Mouse (Mus musculus): ENCODE data around the gene Bfsp2.

The Bfsp2 gene

DNA sequence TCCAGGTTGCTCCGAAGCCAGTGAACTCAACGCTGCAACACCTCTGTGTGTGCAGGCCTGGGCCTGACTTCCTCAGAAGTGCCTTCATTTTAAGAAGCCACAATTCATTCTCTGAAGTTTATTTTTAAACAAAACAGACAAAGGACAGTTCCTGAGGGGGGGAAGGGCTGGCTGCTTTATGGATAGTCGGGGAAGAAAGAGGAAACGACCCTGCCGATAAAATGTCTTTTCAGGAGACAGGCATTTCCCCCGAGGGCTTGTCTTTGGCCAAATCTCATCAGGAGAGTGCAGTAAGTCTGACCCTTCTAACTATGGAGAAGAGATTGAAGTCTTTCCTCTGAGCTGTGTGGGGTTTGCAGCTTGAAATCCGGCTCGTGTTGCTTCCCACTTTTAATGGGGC, 5.4 kb upstream of the Bfsp2 start:
- DNase-seq (ENCODE audit: low spot score in 2 of 2): no peak

DNA sequence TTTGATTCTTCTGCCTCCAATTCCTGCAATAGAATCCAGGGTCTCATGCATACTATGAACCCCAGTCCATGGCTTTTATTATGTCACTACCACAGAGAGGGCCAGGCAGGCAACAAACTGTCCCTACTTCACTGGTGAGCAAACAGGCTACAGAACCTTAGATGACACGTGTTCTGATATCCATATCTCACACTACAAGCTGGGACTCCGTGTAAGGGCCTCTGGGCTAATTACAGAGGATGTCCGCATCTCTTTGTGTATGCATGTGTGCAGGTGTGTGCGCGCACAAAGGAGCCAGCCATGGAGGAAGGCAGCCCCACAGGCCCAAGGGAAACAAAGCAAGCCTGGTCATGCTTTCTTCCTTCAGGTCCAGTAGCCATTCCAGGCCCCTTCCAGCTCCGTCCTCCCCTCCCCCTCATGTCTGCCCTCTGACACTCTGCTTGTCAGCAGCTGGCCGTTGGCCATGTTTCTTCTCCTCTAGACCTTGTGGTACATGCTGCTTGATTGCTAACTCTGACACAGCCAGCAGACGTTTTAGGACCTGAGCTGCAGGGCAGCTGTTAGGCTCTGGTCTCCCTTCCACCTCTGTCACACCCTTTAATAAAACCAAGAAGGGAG, 492 bp upstream of the Bfsp2 start:
- DNase-seq (ENCODE audit: low spot score in 2 of 2): no peak

DNA sequence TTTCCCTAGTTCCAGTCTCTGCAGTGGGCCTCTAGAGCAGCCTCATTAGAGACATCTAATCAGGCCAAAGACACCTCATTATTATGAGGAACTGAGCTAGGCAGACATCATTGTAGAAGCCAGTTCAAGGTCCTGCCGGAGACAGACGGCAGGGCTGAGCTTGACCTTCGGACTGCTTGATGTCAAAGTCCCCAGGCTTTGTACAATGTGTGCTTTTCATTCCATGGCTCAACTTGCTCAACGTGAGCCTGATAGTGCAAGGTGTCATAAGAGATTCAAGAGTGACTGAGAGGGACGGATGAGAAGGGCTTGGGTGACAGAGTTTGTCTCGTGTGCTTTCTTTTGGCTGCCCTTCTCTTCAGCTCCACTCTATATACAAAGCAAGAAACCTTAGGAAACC, 4.8 kb downstream of the Bfsp2 start:
- DNase-seq (ENCODE audit: low spot score in 2 of 2): no peak

DNA sequence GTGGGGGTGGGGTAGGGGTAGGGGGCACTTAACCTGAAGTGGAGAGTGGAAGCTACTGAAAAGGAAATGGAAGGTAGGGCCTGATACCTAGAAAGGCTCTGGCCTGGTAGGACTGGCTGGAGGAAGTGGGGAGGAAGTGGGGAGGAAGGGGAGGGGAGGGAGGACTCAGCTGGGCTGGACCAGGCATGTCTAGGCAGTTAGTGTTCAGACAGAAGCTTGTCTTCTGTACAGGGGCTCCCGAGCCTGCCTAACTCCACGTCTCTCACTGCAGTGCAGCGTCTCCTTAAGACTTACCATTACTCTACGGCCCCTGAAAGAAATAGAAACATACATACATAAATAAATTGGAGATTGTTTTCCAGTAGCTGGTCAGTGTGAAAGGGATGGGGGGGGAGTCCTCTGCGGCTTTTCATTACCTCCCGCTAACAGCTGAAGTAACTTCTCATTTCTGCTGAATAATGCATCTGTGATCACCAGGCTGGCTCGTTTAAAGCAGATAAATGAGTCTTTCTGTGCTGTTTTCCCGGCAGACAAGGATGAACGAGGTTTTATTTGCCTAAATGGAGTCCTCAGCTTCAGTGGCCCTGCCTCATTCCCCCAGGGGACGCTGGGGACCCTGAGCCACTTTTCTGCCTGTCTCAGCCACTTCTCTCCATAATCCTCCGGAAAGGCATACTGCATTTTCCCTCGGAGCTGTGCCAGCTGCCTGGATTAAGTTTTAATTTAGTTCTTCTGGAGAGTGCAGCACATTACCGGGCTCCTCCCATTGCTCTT, 6.1 kb downstream of the Bfsp2 start:
- peak; percentile 36 to 39 for DNase-seq (ENCODE audit: low spot score in 2 of 2)

DNA sequence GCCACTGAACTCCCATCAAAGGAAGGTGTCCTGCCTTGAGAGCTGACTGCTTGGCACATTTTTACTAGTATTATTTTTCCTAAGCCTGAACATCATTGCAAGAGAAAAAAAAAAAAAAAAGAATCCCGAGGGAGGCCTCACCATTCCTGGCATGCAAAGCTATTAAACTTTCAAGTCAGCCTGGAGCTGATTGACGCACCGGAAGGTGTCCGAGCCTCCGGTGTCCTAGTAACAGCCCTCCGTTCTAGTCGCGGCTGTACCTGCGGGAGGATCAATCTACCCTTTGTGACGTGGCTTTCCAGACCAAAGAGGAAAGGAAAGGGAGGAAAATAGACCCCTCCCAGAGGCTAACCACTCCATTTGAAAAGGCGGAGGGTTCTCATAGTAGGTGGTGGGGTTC, 8.4 kb downstream of the Bfsp2 start:
- no peak for DNase-seq (ENCODE audit: low spot score in 2 of 2)

DNA sequence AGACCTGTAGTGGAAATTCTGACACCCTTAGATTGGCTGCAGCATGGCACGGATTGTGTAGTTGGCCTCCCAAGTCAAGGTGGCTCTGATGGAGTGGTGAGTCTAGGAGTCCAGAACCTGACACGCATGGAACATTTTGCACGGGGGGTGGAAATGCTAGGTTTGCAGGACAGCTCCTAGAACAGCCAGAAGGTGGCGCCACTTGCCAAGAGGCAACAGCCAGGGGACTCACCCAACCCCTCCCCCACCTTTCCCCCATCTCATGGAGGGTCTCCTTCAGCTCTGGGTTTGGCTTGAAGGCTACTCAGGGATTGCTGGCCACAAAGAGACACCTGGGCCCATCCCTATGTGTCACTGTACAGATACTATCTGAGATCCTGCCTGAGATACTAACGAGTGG, 10.7 kb downstream of the Bfsp2 start:
- peak in 1 of 2 experiments; percentile 20 for DNase-seq (ENCODE audit: low spot score in 2 of 2)

DNA sequence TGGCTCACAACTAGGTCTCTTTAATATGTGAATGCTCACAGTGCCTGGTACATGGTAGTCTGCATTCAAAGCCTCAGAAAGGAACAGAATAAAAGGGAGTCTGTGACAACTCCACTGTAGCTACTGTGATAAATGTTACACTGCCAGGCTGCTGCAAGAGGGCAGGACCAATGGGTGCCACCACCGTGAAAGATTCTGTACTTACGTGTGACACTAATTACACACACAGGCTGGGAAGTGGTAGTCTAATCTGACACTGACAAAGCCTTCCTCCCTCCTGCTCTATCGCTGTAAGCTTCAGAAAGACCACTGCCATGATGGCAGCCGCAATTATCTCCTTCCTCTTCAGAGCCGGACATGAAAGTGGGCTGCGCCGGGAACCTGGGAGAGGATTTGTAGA, 11.3 kb downstream of the Bfsp2 start:
- DNase-seq (ENCODE audit: low spot score in 2 of 2): no peak

DNA sequence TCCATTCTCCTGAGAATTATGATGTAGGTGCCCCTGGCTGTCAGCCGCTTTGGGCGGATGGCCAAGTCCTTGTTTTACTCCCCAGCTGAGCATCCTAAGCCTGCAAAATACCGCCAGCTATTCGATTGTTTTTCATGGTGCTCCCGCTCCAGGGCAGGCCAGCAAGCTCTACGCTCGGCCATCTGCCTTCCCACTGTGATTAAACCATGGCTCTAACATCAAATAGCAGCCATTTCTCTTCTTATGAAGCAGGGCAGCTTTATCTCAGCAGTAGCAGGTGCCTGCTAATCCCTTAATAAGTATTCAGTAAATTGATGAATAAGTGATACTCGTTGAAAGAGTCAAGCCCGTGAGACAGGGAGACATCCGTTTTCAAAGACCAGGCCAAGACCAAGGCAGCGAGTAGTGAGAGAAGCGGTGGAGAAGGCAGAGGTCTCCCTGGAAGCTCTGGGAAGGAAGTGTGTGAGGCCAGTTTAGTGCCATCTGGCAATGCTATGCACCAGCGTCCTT, 14.5 kb downstream of the Bfsp2 start:
- DNase-seq (ENCODE audit: low spot score in 2 of 2): peak in 1 of 2 experiments; percentile 15

DNA sequence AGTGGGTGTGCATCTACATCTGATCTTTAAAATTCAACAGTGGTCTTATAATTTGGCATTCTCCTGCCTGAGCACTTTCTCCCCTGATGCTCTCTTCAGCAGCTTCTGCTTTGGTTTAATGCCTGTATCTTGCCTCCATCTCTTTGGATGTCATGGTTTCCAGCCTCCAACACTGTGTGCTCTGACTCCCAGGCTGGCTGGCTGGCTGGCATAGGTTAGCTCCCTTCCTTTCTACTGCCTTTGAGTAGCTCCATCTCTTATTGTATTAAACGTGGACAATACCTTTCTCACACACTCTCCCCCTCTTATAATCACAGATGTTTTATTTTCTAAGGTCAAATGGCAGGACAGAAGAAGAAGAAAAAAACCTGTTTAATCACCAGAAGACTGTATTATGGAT, 14.9 kb downstream of the Bfsp2 start:
- DNase-seq (ENCODE audit: low spot score in 2 of 2): no peak

DNA sequence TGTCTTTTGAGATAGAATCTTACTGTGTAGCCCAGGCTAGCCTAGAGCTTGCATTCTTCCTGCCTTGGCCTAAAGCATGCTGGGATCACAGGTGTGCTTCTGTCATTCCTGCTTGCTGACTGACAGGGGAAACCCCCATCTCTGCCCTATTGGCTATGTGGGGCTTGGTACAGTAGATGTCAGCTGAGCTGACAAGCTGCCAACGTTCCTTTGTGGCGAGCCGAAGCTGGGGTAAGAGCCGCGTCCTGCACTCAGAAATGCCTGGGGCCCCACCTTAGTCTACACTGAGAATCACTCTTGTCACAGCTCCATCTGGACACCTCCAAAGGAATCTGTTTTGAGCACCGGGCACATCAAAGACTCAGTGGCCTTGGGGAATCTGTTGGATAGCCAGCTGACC, 16.4 kb downstream of the Bfsp2 start:
- DNase-seq (ENCODE audit: low spot score in 2 of 2): no peak

DNA sequence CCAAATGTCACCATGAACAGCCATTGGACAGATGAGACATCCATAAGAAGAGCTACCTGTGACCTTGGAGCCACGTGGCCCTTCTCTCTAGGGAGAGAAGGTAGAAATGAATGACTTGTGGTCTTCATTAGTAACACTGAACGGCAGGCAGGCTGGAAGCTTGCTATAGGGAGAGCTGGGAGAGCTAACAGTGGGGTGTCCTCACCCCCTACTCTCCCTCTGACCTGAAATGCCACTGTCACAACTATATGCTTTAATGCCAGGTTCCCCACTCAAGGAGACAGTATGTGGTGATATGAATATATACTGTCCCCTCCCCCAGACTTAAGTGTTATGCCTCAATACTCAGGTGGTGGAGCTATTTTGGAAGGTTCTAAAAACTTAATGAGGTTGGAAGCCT, 20.4 kb downstream of the Bfsp2 start:
- no peak for DNase-seq (ENCODE audit: low spot score in 2 of 2)

DNA sequence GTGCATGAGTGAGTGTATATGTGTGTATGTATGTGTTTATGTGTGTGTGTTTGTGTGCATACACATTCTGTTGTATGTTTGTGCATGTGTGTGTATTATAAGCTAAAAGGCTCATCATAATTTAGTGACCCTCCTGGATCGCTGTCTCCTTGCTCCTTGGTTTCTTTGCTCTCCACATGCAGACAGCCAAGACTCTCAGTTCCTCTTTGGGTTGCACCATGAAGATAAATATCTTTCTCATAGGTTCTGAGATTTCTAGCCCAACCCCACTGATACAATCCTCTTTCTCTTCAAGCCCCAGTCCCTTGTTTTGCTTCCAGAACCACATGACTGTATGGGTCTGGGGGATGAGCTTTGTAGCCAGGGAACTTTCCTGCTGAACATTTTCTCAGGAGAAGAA, 20.9 kb downstream of the Bfsp2 start:
- no peak for DNase-seq (ENCODE audit: low spot score in 2 of 2)

DNA sequence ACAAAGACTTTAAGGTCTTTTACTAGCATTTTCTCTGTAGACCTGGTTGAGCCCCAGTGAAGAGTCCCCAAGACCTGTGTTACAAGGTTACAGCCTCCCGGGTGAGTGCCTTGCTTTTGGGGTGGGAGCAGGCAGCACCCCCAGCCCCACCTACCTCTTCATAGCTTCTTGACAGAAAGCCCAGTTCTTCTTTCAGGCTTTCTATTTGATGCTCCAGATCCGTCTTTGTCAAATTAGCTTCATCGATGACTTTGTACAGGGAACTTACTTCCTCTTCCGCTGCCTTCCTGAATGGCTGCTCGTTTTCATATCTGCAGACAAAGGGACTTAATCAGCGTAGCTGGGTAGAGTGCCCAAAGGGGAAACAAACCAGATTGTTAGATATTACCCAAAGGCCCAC, 30.6 kb downstream of the Bfsp2 start:
- DNase-seq (ENCODE audit: low spot score in 2 of 2): no peak

DNA sequence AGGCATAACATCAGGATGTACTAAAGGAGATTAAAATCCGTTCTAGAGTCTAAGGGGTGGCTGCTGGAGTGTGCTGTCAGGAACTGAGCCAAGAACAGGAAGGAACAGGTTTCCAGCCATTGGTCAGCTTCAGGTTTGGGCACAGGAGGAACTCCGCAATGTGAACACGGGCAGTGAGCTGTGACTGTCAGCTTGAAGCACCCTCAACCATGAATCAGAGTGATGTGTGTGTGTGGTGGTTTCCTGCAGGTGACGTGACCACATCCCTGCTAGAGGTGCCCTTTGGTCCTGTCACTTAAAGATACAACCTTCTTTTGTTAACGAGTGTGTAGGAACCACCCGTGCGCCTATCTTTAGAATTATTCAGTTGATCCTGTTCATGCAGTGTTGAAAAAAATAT, 31.1 kb downstream of the Bfsp2 start:
- DNase-seq (ENCODE audit: low spot score in 2 of 2): no peak

DNA sequence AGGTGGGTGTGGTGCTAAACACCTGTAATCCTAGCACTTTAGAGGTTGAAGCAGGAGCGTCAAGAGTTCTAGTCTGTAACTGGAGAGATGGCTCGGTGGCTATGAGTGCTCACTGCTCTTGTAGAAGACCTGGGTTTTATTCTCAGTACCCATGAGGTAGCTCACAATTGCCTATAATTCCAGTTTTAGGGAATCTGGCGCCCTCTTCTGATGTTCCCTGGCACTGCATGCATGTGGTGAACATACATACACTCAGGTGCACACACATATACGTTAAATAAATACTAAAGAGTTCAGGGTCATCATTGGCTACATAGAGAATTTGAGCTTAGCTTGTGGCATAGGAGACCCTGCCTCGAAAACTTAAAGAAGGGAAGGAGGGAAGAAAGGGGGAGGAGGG, 35.6 kb downstream of the Bfsp2 start:
- DNase-seq (ENCODE audit: low spot score in 2 of 2): no peak

DNA sequence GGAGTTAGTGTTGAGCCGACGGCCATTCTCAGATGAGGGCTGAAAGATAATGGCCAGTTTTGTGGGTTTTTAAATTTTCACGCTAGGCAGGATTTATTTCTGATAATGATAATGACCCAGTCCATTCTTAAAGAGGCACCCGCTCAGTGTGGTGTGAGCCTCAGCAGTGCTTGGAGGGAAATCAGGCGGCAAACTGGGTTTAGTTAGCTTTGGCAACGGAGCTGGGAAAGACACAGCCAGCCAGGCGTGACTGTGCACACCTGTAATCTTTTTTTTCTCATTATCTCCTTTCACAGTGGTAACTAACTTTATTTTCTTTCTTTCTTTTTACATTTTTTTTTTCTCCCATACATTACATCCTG, 36.4 kb downstream of the Bfsp2 start:
- DNase-seq (ENCODE audit: low spot score in 2 of 2): no peak

DNA sequence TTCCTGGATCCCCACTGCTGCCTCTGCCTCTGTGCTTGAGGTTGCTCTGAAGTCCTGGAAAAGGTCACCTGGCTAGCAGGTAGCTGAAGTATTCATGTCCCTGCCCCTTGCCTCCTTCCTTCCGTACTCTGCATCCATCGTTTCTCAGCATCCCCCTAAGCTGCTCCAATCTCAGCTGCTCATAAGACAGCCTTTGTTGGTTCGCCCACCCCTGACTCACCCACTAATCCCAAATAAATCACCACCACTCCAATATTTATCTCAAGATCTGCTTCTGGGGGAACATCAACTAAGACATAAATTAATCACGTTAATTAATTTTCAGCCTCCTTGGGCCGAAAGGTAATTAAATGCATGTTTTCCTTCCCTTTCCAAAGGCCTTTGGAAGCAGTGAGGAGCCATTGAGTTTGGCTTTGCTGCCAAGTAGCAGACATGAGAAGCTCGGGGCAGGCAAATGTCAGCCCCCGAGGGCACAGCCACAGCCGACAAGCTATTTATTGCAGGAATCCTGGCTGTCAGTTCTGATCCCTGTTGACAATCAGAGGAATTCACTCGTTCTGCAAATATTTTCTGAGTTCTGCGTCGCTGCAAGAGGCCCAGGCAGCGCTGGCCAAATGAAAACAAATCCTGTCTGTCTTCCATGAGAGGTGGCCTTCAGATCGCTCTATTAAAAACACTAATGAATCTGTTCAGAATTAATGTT, 36.9 kb downstream of the Bfsp2 start:
- no peak for DNase-seq (ENCODE audit: low spot score in 2 of 2)

DNA sequence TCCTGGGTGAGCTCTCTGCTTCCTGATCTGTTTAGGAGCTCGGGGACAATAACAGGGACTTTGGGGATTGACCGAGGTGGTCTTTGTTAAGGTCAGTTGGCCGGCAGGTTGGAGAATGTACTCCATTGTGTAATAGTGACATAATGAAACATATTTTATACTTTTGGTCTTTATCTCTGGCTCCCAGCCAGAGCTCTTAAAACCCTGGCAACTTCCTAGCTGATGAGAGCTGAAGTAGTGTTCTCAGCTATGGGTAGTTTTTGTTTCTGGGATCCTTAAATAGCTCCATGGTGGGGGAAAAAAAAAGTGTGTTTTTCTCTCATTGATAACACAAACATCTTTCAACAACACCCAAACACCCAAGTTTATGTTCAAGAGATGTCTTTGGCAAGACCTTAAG, 39.6 kb downstream of the Bfsp2 start:
- no peak for DNase-seq (ENCODE audit: low spot score in 2 of 2)

DNA sequence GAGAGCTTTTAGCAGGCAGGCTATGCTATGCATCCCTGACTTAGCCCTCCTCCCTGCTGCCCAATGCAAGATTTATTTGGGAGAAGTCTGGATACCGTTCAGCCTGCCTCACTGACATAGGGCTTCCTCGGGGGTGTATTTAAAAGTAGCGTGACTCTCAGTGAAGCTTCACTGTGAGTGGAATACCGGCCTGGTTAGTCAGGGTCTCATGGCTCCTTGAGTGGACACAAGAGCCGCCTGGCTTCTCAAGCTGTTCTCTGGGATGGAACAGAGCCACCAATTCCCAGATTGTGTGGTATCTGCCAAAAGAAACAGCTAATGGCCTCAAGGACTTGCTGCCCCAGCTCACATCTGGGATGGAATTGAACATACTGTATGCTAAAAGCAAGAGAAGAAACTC, 43.1 kb downstream of the Bfsp2 start:
- DNase-seq (ENCODE audit: low spot score in 2 of 2): no peak

DNA sequence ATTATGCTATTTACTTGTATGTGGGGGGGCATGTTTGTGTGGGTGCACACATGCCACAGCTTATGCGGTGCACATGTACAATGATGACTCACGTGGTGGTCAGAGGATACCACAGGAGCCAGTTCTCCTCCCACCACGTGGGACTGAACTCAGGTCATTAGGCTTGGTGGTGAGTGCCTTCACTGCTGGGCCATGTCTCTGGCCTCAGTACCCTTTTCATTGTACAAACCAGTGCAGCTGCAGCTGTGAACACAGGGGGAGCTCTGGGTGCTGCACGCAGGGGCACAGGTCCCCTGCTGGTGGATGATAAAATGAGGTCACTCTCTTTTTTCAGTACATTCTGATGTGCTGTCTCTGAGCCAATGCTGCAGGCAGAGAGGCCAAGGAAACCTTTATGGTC, 46.1 kb downstream of the Bfsp2 start:
- DNase-seq (ENCODE audit: low spot score in 2 of 2): no peak

DNA sequence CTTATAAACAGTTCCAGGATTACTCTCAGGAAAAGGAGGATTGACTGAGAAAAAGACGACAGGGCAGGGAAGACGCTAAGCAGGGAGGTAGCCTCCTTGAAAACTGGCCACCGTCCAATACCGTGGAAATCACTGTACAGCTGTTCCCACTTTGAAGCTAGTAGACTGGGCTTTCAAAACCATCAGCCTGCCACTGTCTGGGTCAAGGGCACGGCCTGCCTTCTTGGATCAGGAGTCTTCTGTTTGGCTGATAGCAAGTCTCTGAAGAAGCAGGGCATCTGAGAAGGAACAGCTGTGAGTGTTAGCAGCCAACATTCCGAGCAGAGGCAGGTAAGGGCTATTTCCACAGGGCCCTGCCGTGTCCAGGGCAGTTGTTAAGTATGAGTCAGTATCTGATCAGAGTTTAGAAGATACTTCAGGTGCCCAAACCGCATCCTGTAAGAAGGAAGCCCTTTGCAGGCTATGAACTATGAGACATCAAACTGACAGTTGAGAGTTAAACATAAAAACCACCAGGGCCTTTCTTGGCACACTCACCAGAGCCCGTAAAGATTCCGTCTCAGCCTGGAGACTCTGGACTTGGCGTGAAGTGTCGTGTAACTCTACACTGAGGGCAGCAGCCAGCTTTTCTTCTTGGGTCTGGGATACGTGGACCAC, 48.0 kb downstream of the Bfsp2 start:
- no peak for DNase-seq (ENCODE audit: low spot score in 2 of 2)

DNA sequence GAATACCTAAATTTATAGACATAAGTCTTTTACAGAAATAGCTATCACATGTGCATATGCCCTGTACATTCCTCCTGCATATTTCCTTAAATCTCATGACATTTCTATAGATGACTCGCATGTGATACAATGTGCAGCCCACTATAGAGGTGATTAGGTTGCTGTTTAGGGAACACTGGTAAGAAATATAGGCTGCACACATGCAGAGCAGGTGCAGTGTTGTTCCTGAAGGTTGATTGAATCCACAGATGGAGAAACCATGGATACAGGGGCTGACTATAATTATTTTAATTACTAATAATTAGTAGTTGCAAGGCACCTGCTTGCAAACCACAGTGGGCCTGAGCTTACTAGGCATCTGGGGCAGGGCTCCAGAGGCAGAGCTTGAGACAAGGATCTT, 48.5 kb downstream of the Bfsp2 start:
- DNase-seq (ENCODE audit: low spot score in 2 of 2): no peak

Measured in frontal cortex, postnatal 36 days (tissue).